Comparison of ENCODE assay signal across 14 mouse cellular contexts in genomic region chr19:9900696-9901095, GRCm38 (mm10). TPM values are rescaled to one million over a fixed set of nuclear protein-coding genes. Genes with fewer than 3 reads are reported as not detected.
DNase-seq lines count a peak whose midpoint lies in the region; ATAC-seq and TF ChIP-seq lines count a peak whose summit lies in the region.
"Not testable (repeated sequence)": the region's sequence is repeated elsewhere in the genome, so short reads cannot be mapped to it uniquely, and the experiment has no call there.
"Had no signal": no experiment of that assay in that cellular context is flagged by ENCODE, and none has a peak within 500 bp of the region (broad histone marks: within the 10 kb centered on the region; RNA-seq: fewer than 3 reads in every experiment).

No protein-coding gene starts in this region.

- H3K4me3 ChIP-seq in forebrain, embryonic 13.5 days; stomach, embryonic 14.5 days (ENCODE audit: low read depth, low read length): not testable (repeated sequence)
- 0 out of 2 replicates have a peak overlapping the region, but pooled peaks have one; percentile 95 for H3K4me3 ChIP-seq in hindbrain, embryonic 10.5 days
- 0 out of 2 replicates have a peak overlapping the region, but pooled peaks have one; percentile 80 for H3K4me3 ChIP-seq in kidney, embryonic 15.5 days (replicated peaks)
- peak overlapping the region; percentile 94 for H3K4me3 ChIP-seq in liver, embryonic 13.5 days (replicated peaks)
- peak overlapping the region; percentile 88 for H3K4me3 ChIP-seq in liver, postnatal 0 days (ENCODE audit: low read depth, low read length)

- not testable (repeated sequence) for H3K27ac ChIP-seq in forebrain, embryonic 13.5 days; hindbrain, embryonic 10.5 days; kidney, embryonic 15.5 days; stomach, embryonic 14.5 days (ENCODE audit: low read length)
- peak overlapping the region; percentile 93 for H3K27ac ChIP-seq in liver, embryonic 13.5 days
- H3K27ac ChIP-seq in liver, postnatal 0 days (ENCODE audit: low read depth) = peak overlapping the region; percentile 82; the same call in 1 of the 2 replicates

- H3K4me2 ChIP-seq in forebrain, embryonic 13.5 days = 0 out of 2 replicates have a peak overlapping the region, but pooled peaks have one; percentile 86
- not testable (repeated sequence) for H3K4me2 ChIP-seq in kidney, embryonic 15.5 days
- peak overlapping the region; percentile 75 for H3K4me2 ChIP-seq in liver, embryonic 13.5 days
- peak overlapping the region; percentile 77 for H3K4me2 ChIP-seq in liver, postnatal 0 days (ENCODE audit: low read depth, low read length)
- 0 out of 2 replicates have a peak overlapping the region, but pooled peaks have one; percentile 61 for H3K4me2 ChIP-seq in stomach, embryonic 14.5 days (replicated peaks; ENCODE audit: low read depth, low read length)

- H3K4me1 ChIP-seq in forebrain, embryonic 13.5 days = peaks cover 35% of the 10 kb centered on the region
- peaks cover 33% of the 10 kb centered on the region for H3K4me1 ChIP-seq in hindbrain, embryonic 10.5 days (replicated peaks)
- peaks cover 23% of the 10 kb centered on the region for H3K4me1 ChIP-seq in kidney, embryonic 15.5 days
- peaks cover 44% of the 10 kb centered on the region for H3K4me1 ChIP-seq in liver, embryonic 13.5 days (replicated peaks)
- H3K4me1 ChIP-seq in liver, postnatal 0 days (ENCODE audit: insufficient read depth) = peaks cover 27% of the 10 kb centered on the region
- H3K4me1 ChIP-seq in stomach, embryonic 14.5 days (ENCODE audit: control insufficient read depth, insufficient read depth, low read length) = peaks cover 22% of the 10 kb centered on the region

- DNase-seq in cerebellum, adult 9-11 months = peak; percentile 30
- not testable (repeated sequence) for DNase-seq in hindbrain, embryonic 10.5 days (ENCODE audit: low spot score); liver, embryonic 13.5 days
- DNase-seq in liver, postnatal 0 days = peak; percentile 17

- not testable (repeated sequence) for ATAC-seq in forebrain, embryonic 13.5 days; kidney, embryonic 15.5 days (replicated peaks; ENCODE audit: low FRiP score); liver, embryonic 13.5 days (ENCODE audit: low read depth); liver, postnatal 0 days; stomach, embryonic 14.5 days (ENCODE audit: insufficient number of reproducible peaks, insufficient read depth, low FRiP score, low read depth)

- not testable (repeated sequence) for TF ChIP-seq EP300 in liver, postnatal 0 days (IDR thresholded peaks at IDR 0.05; ENCODE audit: low read depth)

- H3K9me3 ChIP-seq in forebrain, embryonic 13.5 days (replicated peaks); hindbrain, embryonic 10.5 days; kidney, embryonic 15.5 days (replicated peaks); liver, embryonic 13.5 days (replicated peaks); liver, postnatal 0 days (ENCODE audit: low read length); stomach, embryonic 14.5 days (ENCODE audit: control insufficient read depth, low read depth, low read length): not testable (repeated sequence)

- TF ChIP-seq CTCF in liver, postnatal 0 days (IDR thresholded peaks at IDR 0.05; ENCODE audit: low read depth) = not testable (repeated sequence)

- not testable (repeated sequence) for H3K27me3 ChIP-seq in forebrain, embryonic 13.5 days; hindbrain, embryonic 10.5 days (ENCODE audit: insufficient read depth, poor library complexity, severe bottlenecking); kidney, embryonic 15.5 days; liver, embryonic 13.5 days; liver, postnatal 0 days (ENCODE audit: insufficient read depth, low read length); stomach, embryonic 14.5 days (ENCODE audit: control insufficient read depth, insufficient read depth, low read length)

- not testable (repeated sequence) for H3K9ac ChIP-seq in forebrain, embryonic 13.5 days; kidney, embryonic 15.5 days; liver, embryonic 13.5 days; liver, postnatal 0 days (replicated peaks); stomach, embryonic 14.5 days (replicated peaks; ENCODE audit: low read depth, low read length)

- H3K36me3 ChIP-seq in forebrain, embryonic 13.5 days (ENCODE audit: poor library complexity, severe bottlenecking); kidney, embryonic 15.5 days; liver, postnatal 0 days (replicated peaks; ENCODE audit: insufficient read depth, low read length); stomach, embryonic 14.5 days (ENCODE audit: control insufficient read depth, insufficient read depth, low read length): not testable (repeated sequence)
- H3K36me3 ChIP-seq in hindbrain, embryonic 10.5 days = peaks cover 16% of the 10 kb centered on the region
- H3K36me3 ChIP-seq in liver, embryonic 13.5 days = peaks cover 19% of the 10 kb centered on the region

- WGBS in forebrain, embryonic 13.5 days = 97% methylated on average over 2 of the region's 2 CpGs
- WGBS in hindbrain, embryonic 10.5 days = 97% methylated on average over 2 of the region's 2 CpGs
- 89% methylated on average over 2 of the region's 2 CpGs for WGBS in kidney, embryonic 15.5 days
- WGBS in liver, embryonic 13.5 days (ENCODE audit: insufficient replicate concordance) = 91% methylated on average over 2 of the region's 2 CpGs
- WGBS in liver, postnatal 0 days (ENCODE audit: insufficient replicate concordance) = 89% methylated on average over 2 of the region's 2 CpGs
- WGBS in stomach, embryonic 14.5 days = 85% methylated on average over 2 of the region's 2 CpGs

RNA-seq across cellular contexts. Expression of gene Incenp, which starts 1.3 kb away (rescaled TPM):
- 86.6 and 105 TPM in 2 replicates for polyA plus RNA-seq in forebrain, embryonic 13.5 days (2015; fragmentation: Nextera tagmentation; extraction: Ambion mirVana)
- 124 and 150 TPM in 2 replicates for polyA plus RNA-seq in hindbrain, embryonic 10.5 days (2016; fragmentation: Nextera tagmentation; extraction: Ambion mirVana)
- polyA plus RNA-seq in kidney, embryonic 15.5 days (2015; fragmentation: Nextera tagmentation; extraction: Ambion mirVana) = 105 and 112 TPM in 2 replicates
- 100 and 108 TPM in 2 replicates for polyA plus RNA-seq in liver, embryonic 13.5 days (2015; fragmentation: Nextera tagmentation; extraction: Ambion mirVana)
- polyA plus RNA-seq in liver, postnatal 0 days (2015; fragmentation: Nextera tagmentation; extraction: Ambion mirVana) = 39.9 and 43.4 TPM in 2 replicates
- polyA plus RNA-seq in stomach, embryonic 14.5 days (2014; fragmentation: Nextera tagmentation; extraction: Ambion mirVana) = 84.9 and 86.6 TPM in 2 replicates

RNA-seq across cellular contexts. Expression of gene Scgb2a2, which starts 53.3 kb away (rescaled TPM):
- polyA plus RNA-seq in forebrain, embryonic 13.5 days (2015; fragmentation: Nextera tagmentation; extraction: Ambion mirVana) = not detected in 2 replicates
- polyA plus RNA-seq in hindbrain, embryonic 10.5 days (2016; fragmentation: Nextera tagmentation; extraction: Ambion mirVana) = not detected in 2 replicates
- polyA plus RNA-seq in kidney, embryonic 15.5 days (2015; fragmentation: Nextera tagmentation; extraction: Ambion mirVana) = not detected in 2 replicates
- not detected in 2 replicates for polyA plus RNA-seq in liver, embryonic 13.5 days (2015; fragmentation: Nextera tagmentation; extraction: Ambion mirVana)
- not detected in 2 replicates for polyA plus RNA-seq in liver, postnatal 0 days (2015; fragmentation: Nextera tagmentation; extraction: Ambion mirVana)
- polyA plus RNA-seq in stomach, embryonic 14.5 days (2014; fragmentation: Nextera tagmentation; extraction: Ambion mirVana) = not detected in 2 replicates
- polyA plus RNA-seq: activated CD4-positive, CD25-positive, alpha-beta regulatory T cell, adult 4 months; embryonic facial prominence, embryonic 12.5 days; forebrain, embryonic 14.5 days; heart, embryonic 15.5 days; hindbrain, embryonic 16.5 days; inflammation-experienced regulatory T-cells, adult 6 months; Patski had no signal
